ENCODE assay signal across 10 mouse cellular contexts in the genomic region with DNA sequence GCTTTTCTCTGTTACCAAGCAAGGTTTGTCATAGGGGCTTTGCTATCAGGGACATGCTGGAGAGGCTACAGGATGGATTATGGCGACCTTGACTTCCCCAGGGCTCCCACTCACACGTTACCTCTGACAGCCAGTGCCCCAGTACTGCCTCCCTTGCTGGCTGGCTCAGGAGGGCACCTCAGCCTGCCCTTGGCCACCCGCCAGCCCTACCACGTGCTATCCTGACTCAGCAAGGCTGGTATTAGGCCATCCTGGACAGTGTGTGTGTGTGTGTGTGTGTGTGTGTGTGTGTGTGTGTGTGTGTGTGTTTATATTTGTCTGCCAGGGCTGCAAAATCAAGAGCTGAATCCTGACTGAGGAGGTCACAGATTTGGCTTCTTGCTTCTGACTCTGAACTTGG. TPM values are rescaled to one million over a fixed set of nuclear protein-coding genes. Genes with fewer than 3 reads are reported as not detected.
A peak's percentile ranks its signal among the peaks of the same experiment; 100 is the strongest.
DNase-seq lines count a peak whose midpoint lies in the region; ATAC-seq and TF ChIP-seq lines count a peak whose summit lies in the region.
"Had no signal": no experiment of that assay in that cellular context is flagged by ENCODE, and none has a peak within 500 bp of the region (broad histone marks: within the 10 kb centered on the region; RNA-seq: fewer than 3 reads in every experiment).

No protein-coding gene starts in this region.

- ATAC-seq in lung, postnatal 0 days, result peak; percentile 92

- intact Hi-C loops in left cerebral cortex, postnatal 36 days (cut with DNase I), result no loop called here

- peak; percentile 38; the same call in 1 of the 2 replicates for TF ChIP-seq EP300 in lung, postnatal 0 days (IDR thresholded peaks at IDR 0.05)

- no peak for TF ChIP-seq CTCF in lung, postnatal 0 days (IDR thresholded peaks at IDR 0.05)

- H3K4me1 ChIP-seq in lung, postnatal 0 days (ENCODE audit: insufficient read depth, low read depth, low read length), result peaks cover 3% of the 10 kb centered on the region; the same call in 1 of the 2 replicates

- peak overlapping the region; percentile 26; the same call in 1 of the 2 replicates for H3K27ac ChIP-seq in lung, postnatal 0 days (ENCODE audit: low read length)

- H3K9ac ChIP-seq in lung, postnatal 0 days (replicated peaks; ENCODE audit: low read depth), result no peak overlapping the region

- H3K9me3 ChIP-seq in lung, postnatal 0 days (ENCODE audit: low read length), result no peaks in the 10 kb centered on the region

- H3K4me3 ChIP-seq in lung, postnatal 0 days (ENCODE audit: low read depth, low read length), result no peak overlapping the region

- H3K27me3 ChIP-seq in lung, postnatal 0 days (replicated peaks; ENCODE audit: insufficient read depth, low read length), result no peaks in the 10 kb centered on the region

- H3K36me3 ChIP-seq in lung, postnatal 0 days (ENCODE audit: insufficient read depth, low read length), result no peaks in the 10 kb centered on the region

- 22% methylated on average over 4 of the region's 4 CpGs for WGBS in lung, postnatal 0 days

- no peak overlapping the region for H3K4me2 ChIP-seq in lung, postnatal 0 days (replicated peaks; ENCODE audit: low read depth, low read length)

- DNase-seq in cerebellum, adult 9-11 months, result peak; percentile 37
- DNase-seq in cerebellum, adult 8-10 months, result no peak
- peak; percentile 99 for DNase-seq in adrenal gland, postnatal 14 days
- peak; percentile 92 for DNase-seq in heart, postnatal 4 days
- peak; percentile 73 for DNase-seq in lung, postnatal 0 days (ENCODE audit: low spot score)
- peak; percentile 63 for DNase-seq in urinary bladder, postnatal 10 days (ENCODE audit: low spot score)
- no peak for DNase-seq in natural killer cell, adult 2 months (ENCODE audit: low spot score in 2 of 2)
- DNase-seq in left cerebral cortex, postnatal 36 days (ENCODE audit: low spot score in 2 of 2), result no peak

RNA-seq across cellular contexts. Expression of gene Gas6, which starts 12.6 kb away (rescaled TPM):
- total RNA-seq in adrenal gland, postnatal 14 days (2021), result 76.0 and 81.6 TPM in 2 replicates
- total RNA-seq in heart, postnatal 4 days (2021), result 100 to 1,000 TPM; 148 to 153 TPM
- polyA plus RNA-seq in lung, postnatal 0 days (2015; fragmentation: Nextera tagmentation; extraction: Ambion mirVana), result 177 and 201 TPM in 2 replicates
- 100 to 1,000 TPM in 1 of 2 experiments, 10 to 100 TPM in 1; 98.8 to 117 TPM for total RNA-seq in left cerebral cortex, postnatal 36 days (2021)

RNA-seq across cellular contexts. Expression of gene 1700029H14Rik, which starts 55.4 kb away (rescaled TPM):
- not detected in 2 replicates for total RNA-seq in adrenal gland, postnatal 14 days (2021)
- total RNA-seq in heart, postnatal 4 days (2021), result not detected
- not detected in 2 replicates for polyA plus RNA-seq in lung, postnatal 0 days (2015; fragmentation: Nextera tagmentation; extraction: Ambion mirVana)
- total RNA-seq in left cerebral cortex, postnatal 36 days (2021), result not detected
- total RNA-seq: layer of hippocampus, postnatal 25 days had no signal
- polyA plus RNA-seq: C2C12 had no signal

Comparison
In these comparisons a context has a peak if more than half of its experiments do, and no peak if none do; other contexts are left out.
1. DNase-seq: peak in cerebellum, adult 9-11 months (single experiment), adrenal gland, postnatal 14 days (single experiment), heart, postnatal 4 days (single experiment), lung, postnatal 0 days (single experiment) and urinary bladder, postnatal 10 days (single experiment); none in cerebellum, adult 8-10 months (single experiment), natural killer cell, adult 2 months (0 of 2) and left cerebral cortex, postnatal 36 days (0 of 2).